Mouse (Mus musculus) bone marrow macrophage, adult 2 months (primary cell): ENCODE data around the gene Ces3a. TPM values are rescaled to one million over a fixed set of nuclear protein-coding genes. Genes with fewer than 3 reads are reported as not detected.
"Not testable (repeated sequence)": the region's sequence is repeated elsewhere in the genome, so short reads cannot be mapped to it uniquely, and the experiment has no call there.

Source experiments
- H3K27ac ChIP-seq: 2 replicates; pipeline ENCODE4 v1.5.1; 2012; ENCODE audit warnings: low read depth, low read length; ENCODE audit not compliant: insufficient read depth
- H3K4me1 ChIP-seq: 2 replicates; pipeline ENCODE4 v1.6.1; 2012; ENCODE audit warnings: low read length; ENCODE audit not compliant: control insufficient read depth, insufficient read depth
- H3K4me3 ChIP-seq: 2 replicates; pipeline ENCODE4 v1.5.1; 2012; ENCODE audit warnings: mild to moderate bottlenecking, low read length, moderate library complexity; ENCODE audit not compliant: insufficient read depth
- CTCF ChIP-seq: IDR thresholded peaks from 2 replicates; pipeline ENCODE4 v1.5.1; 2012; ENCODE audit warnings: low read depth, mild to moderate bottlenecking, low read length, moderate library complexity
- POLR2A ChIP-seq: IDR thresholded peaks from 2 replicates; pipeline ENCODE4 v1.6.1; 2012; ENCODE audit warnings: mild to moderate bottlenecking, low read depth, low read length, borderline replicate concordance
- polyA plus RNA-seq: library from polyadenylated mRNA; stranded (reverse); fragments of >200 nt; gene quantifications from 2 replicates; pipeline ENCODE4 v1.2.4, GENCODE M21; 2012; ENCODE audit not compliant: missing spikeins, insufficient read depth, insufficient read length

The Ces3a gene
- polyA plus RNA-seq, 1 experiment: not detected

DNA sequence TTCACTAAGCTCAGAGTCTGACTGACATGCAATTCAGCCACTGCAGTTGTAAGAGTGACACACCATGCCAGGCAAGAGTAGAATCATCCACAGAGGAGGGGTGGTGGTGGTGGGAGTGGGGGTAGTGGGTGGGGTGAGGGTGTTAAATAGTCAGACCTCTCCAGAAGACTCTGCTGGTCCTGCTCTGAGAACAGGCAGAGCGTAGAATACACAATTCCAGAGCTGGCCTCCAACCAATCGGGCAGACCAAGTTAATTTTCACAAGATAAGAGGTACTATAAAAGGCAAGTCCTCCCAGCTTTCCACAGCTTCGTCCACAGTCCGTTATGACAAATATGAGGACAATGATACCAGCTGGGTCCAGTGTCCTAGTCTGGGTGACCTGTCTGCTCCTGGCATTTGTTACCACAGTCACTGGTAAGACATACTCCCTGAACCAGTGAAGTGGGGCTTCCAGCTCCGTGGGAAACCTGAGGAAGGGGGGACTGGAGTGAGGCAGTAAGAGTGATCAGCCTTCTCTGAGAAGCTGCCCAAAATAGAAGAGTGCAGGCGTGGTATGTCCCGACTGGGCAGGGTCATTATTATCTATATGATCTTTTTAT, 35.1 kb downstream of the Ces3a start, which contains the start of gene Ces3b:
Ces3b (plus strand) TSS at position 305 of the 602 bp plus-strand sequence.
- Histone ChIP-seq H3K27ac (no peak within 1 kb of the TSS), H3K4me3 (no peak within 1 kb of the TSS), H3K4me1 (no peaks in the 10 kb centered on the region)
- TF ChIP-seq CTCF: no peak
- no peak for TF ChIP-seq POLR2A

GRCm38 (mm10) chr8:105088166-105088565, 39.8 kb downstream of the Ces3a start:
- not testable (repeated sequence) for H3K4me3 ChIP-seq, H3K27ac ChIP-seq, H3K4me1 ChIP-seq

DNA sequence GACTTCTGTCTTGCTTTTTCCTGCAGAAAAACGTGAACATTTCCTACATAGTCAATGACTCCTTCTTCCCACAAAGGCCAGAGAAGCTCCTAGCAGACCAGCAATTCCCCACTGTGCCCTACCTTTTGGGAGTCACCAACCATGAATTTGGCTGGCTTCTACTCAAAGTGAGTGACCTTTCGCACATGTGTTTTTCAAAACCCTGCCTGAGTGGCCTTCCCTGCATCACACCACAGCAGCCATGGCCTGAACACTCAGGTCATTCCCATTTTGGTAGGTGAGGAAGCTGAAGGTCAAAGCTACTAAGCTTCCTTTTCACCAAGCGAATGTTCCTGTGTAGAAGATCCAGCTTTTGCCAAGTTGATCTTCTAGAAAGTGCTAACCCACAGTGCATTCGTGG, 40.2 kb downstream of the Ces3a start:
- TF ChIP-seq POLR2A (no peak), CTCF (no peak)
- Histone ChIP-seq H3K27ac (no peak overlapping the region), H3K4me3 (no peak overlapping the region)

GRCm38 (mm10) chr8:105093992-105094391, 45.6 kb downstream of the Ces3a start:
- TF ChIP-seq POLR2A (no peak), CTCF (no peak)
- Histone ChIP-seq H3K4me3 (no peak overlapping the region), H3K27ac (no peak overlapping the region), H3K4me1 (no peaks in the 10 kb centered on the region)

More for the DNA sequence above, 40.2 kb downstream of the Ces3a start:
- no peaks in the 10 kb centered on the region for H3K4me1 ChIP-seq

DNA sequence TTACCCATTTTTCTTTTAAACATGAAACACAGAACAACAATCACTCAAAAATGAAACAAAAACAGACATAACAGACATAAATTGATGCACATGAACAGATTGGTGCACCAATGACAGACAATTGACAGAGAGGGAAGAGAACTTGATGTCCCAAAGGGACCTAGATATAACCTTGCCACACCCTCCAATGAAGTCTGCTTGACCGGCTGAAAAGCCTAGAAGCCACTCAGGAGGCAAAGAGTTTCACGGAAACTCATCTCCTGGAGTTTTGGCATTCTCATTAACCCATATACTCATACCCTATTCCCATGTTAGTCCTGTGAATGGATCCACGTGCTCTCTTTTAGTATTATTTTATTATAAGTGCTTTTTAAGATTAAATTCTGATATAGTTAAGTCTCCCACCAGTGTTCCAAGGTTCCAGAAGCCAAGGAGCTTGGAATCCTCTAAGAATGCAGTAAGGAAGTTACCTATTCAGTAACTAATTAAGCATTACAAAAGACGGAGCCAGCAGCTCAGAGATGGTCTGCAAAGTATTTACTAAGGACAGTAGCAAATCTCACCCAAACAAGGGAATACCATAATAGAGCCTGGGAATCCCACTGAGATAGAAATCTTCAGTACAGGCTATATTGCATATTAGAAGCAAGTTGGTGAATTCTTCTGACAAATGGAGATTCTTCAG, 53.8 kb downstream of the Ces3a start:
- not testable (repeated sequence) for H3K4me1 ChIP-seq, H3K4me3 ChIP-seq, H3K27ac ChIP-seq

- not testable (repeated sequence) for H3K27ac ChIP-seq, H3K4me3 ChIP-seq, H3K4me1 ChIP-seq
Measured at GRCm38 (mm10) chr8:105103701-105104100, 55.3 kb downstream of the Ces3a start.

- Histone ChIP-seq H3K4me1 (no peaks in the 10 kb centered on the region), H3K4me3 (no peak overlapping the region), H3K27ac (no peak overlapping the region)
- TF ChIP-seq CTCF (no peak), POLR2A (no peak)
Measured at GRCm38 (mm10) chr8:105104220-105104619, 55.8 kb downstream of the Ces3a start.

Other genes starting within 250 kb of the Ces3a start
- gene Ces2b, start 217.0 kb upstream of the Ces3a start, polyA plus RNA-seq: not detected in 2 replicates
- not detected in 2 replicates for gene Ces2c, start 201.5 kb upstream of the Ces3a start, polyA plus RNA-seq
- not detected in 2 replicates for gene Ces2e, start 122.3 kb upstream of the Ces3a start, polyA plus RNA-seq
- not detected in 2 replicates for gene Ces2f, start 101.2 kb upstream of the Ces3a start, polyA plus RNA-seq
- gene Ces2g, start 86.9 kb upstream of the Ces3a start, polyA plus RNA-seq: not detected in 2 replicates
- not detected in 2 replicates for gene Ces2h, start 47.7 kb upstream of the Ces3a start, polyA plus RNA-seq
- not detected in 2 replicates for gene Ces3b, start 35.2 kb downstream of the Ces3a start, polyA plus RNA-seq
- gene Ces4a, start 83.2 kb downstream of the Ces3a start, polyA plus RNA-seq: not detected in 2 replicates
- 124 and 130 TPM in 2 replicates for gene Cbfb, start 122.1 kb downstream of the Ces3a start, polyA plus RNA-seq
- gene D230025D16Rik, start 176.5 kb downstream of the Ces3a start, polyA plus RNA-seq: 24.5 and 27.8 TPM in 2 replicates
- 1.1 and 1.6 TPM in 2 replicates for gene B3gnt9, start 206.6 kb downstream of the Ces3a start, polyA plus RNA-seq
- gene Tradd, start 216.0 kb downstream of the Ces3a start, polyA plus RNA-seq: 23.6 and 26.2 TPM in 2 replicates
- gene Fbxl8, start 216.0 kb downstream of the Ces3a start, polyA plus RNA-seq: 6.5 and 6.8 TPM in 2 replicates
- gene Hsf4, start 221.2 kb downstream of the Ces3a start, polyA plus RNA-seq: 4.7 and 5.0 TPM in 2 replicates
- 0.23 TPM in 1 of 2 replicates, not detected in the other for gene Nol3, start 227.5 kb downstream of the Ces3a start, polyA plus RNA-seq
- gene 4931428F04Rik, start 241.3 kb downstream of the Ces3a start, polyA plus RNA-seq: 0.67 and 1.3 TPM in 2 replicates
- gene Exoc3l, start 247.5 kb downstream of the Ces3a start, polyA plus RNA-seq: 0.95 and 1.1 TPM in 2 replicates
- gene E2f4, start 249.1 kb downstream of the Ces3a start, polyA plus RNA-seq: 40.6 and 47.6 TPM in 2 replicates